Mouse (Mus musculus) right cerebral cortex, postnatal 14 days (tissue): ENCODE measurements around the gene Tcp1.
A peak's percentile ranks its signal among the peaks of the same experiment; 100 is the strongest.
"Not testable (repeated sequence)": the region's sequence is repeated elsewhere in the genome, so short reads cannot be mapped to it uniquely, and the experiment has no call there.

Experiments used
- DNase-seq: peaks from one replicate; pipeline ENCODE4 v3.0.0; 2022

Tcp1 gene

GRCm38 (mm10) chr17:12915488-12915880 lies at the start of gene Tcp1:
Tcp1 (plus strand) TSS chr17:12915701.
- peak; percentile 26 for DNase-seq

- DNase-seq, result peak; percentile 44
Measured at GRCm38 (mm10) chr17:12866853-12867252, 48.6 kb upstream of the Tcp1 start.

- no peak for DNase-seq
Measured at GRCm38 (mm10) chr17:12868043-12868442, 47.5 kb upstream of the Tcp1 start, which contains the start of gene Mas1. Mas1 (minus strand) TSS chr17:12868143.

- DNase-seq, result no peak
Measured at GRCm38 (mm10) chr17:12868640-12869039, 46.9 kb upstream of the Tcp1 start.

- DNase-seq, result no peak
Measured at GRCm38 (mm10) chr17:12872275-12873028, 43.0 kb upstream of the Tcp1 start.

GRCm38 (mm10) chr17:12875734-12876133 lies 39.8 kb upstream of the Tcp1 start, which contains the start of gene Mrgprh:
Mrgprh (plus strand) TSS chr17:12876034.
- no peak for DNase-seq

- DNase-seq, result peak; percentile 80
Measured at GRCm38 (mm10) chr17:12880178-12880577, 35.3 kb upstream of the Tcp1 start.

- no peak for DNase-seq
Measured at GRCm38 (mm10) chr17:12881216-12881615, 34.3 kb upstream of the Tcp1 start.

- DNase-seq, result no peak
Measured at GRCm38 (mm10) chr17:12886620-12887019, 28.9 kb upstream of the Tcp1 start.

- DNase-seq, result no peak
Measured at GRCm38 (mm10) chr17:12887021-12887775, 28.3 kb upstream of the Tcp1 start.

GRCm38 (mm10) chr17:12891054-12891453 lies 24.4 kb upstream of the Tcp1 start:
- peak; percentile 36 for DNase-seq

GRCm38 (mm10) chr17:12892033-12892432 lies 23.5 kb upstream of the Tcp1 start:
- DNase-seq, result no peak

- no peak for DNase-seq
Measured at GRCm38 (mm10) chr17:12897674-12898073, 17.8 kb upstream of the Tcp1 start.

- DNase-seq, result not testable (repeated sequence)
Measured at GRCm38 (mm10) chr17:12898607-12899006, 16.9 kb upstream of the Tcp1 start.

GRCm38 (mm10) chr17:12902291-12902690 lies 13.2 kb upstream of the Tcp1 start:
- no peak for DNase-seq

- DNase-seq, result no peak
Measured at GRCm38 (mm10) chr17:12903372-12904333, 11.8 kb upstream of the Tcp1 start.

GRCm38 (mm10) chr17:12904349-12904748 lies 11.2 kb upstream of the Tcp1 start:
- DNase-seq, result no peak

GRCm38 (mm10) chr17:12905810-12906209 lies 9.7 kb upstream of the Tcp1 start:
- DNase-seq, result no peak

- no peak for DNase-seq
Measured at GRCm38 (mm10) chr17:12906436-12906835, 9.1 kb upstream of the Tcp1 start.

GRCm38 (mm10) chr17:12909361-12910280 lies 5.9 kb upstream of the Tcp1 start, which contains the start of gene Pnldc1:
Pnldc1 (minus strand) TSS chr17:12910230.
- peak; percentile 14 for DNase-seq

GRCm38 (mm10) chr17:12910391-12910790 lies 5.1 kb upstream of the Tcp1 start:
- DNase-seq, result no peak
